In the genomic region with DNA sequence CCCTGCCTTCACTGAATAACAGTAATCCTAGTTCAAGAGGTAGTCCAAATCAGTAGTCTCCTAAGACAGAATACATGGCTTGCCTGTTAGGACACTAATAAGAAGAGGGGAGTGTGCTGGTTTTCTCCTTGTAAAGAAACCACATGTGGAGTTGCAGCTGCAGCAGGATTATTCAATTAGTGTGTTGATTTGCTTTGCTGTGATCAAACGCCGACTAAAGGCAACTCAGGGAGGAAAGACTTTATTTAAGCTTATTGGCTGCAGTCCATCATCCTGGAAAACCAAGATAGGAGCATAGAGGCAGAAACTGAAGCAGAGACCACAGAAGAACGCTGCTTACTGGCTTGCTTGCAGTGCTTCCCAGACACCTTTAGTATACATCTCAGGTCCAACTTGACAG, we compare ENCODE assay signal across 29 mouse cellular contexts. TPM values are rescaled to one million over a fixed set of nuclear protein-coding genes. Genes with fewer than 3 reads are reported as not detected.
A peak's percentile ranks its signal among the peaks of the same experiment; 100 is the strongest.
DNase-seq lines count a peak whose midpoint lies in the region; ATAC-seq and TF ChIP-seq lines count a peak whose summit lies in the region.
"Had no signal": no experiment of that assay in that cellular context is flagged by ENCODE, and none has a peak within 500 bp of the region (broad histone marks: within the 10 kb centered on the region; RNA-seq: fewer than 3 reads in every experiment).

No protein-coding gene starts in this region.

- H3K27me3 ChIP-seq in hindbrain, postnatal 0 days (ENCODE audit: insufficient read depth, low read length) = no peaks in the 10 kb centered on the region
- H3K27me3 ChIP-seq in hindbrain, embryonic 14.5 days (ENCODE audit: control insufficient read depth, insufficient read depth, low read length) = no peaks in the 10 kb centered on the region
- H3K27me3 ChIP-seq in limb, embryonic 11.5 days (ENCODE audit: control insufficient read depth, insufficient read depth, low read length) = no peaks in the 10 kb centered on the region
- H3K27me3 ChIP-seq: forebrain, embryonic 15.5 days; heart, embryonic 13.5 days; intestine, embryonic 15.5 days; limb, embryonic 12.5 days; megakaryocyte, embryonic 14.5 days; neural tube, embryonic 13.5 days had no signal

- no peak for TF ChIP-seq CTCF in hindbrain, postnatal 0 days (IDR thresholded peaks at IDR 0.05; ENCODE audit: low read depth)
- TF ChIP-seq CTCF in layer of hippocampus, adult 2 months (conservative IDR thresholded peaks at IDR 0.05) = no peak

- no peaks in the 10 kb centered on the region for H3K36me3 ChIP-seq in hindbrain, postnatal 0 days (ENCODE audit: insufficient read depth, low read length)
- no peaks in the 10 kb centered on the region for H3K36me3 ChIP-seq in hindbrain, embryonic 14.5 days (replicated peaks; ENCODE audit: control insufficient read depth, insufficient read depth)
- H3K36me3 ChIP-seq in limb, embryonic 11.5 days (ENCODE audit: control insufficient read depth, insufficient read depth, low read length) = no peaks in the 10 kb centered on the region
- H3K36me3 ChIP-seq: forebrain, embryonic 15.5 days; heart, embryonic 13.5 days; intestine, embryonic 15.5 days; limb, embryonic 12.5 days; neural tube, embryonic 13.5 days had no signal

- ATAC-seq in hindbrain, postnatal 0 days = no peak
- no peak for ATAC-seq in hindbrain, embryonic 14.5 days (ENCODE audit: low FRiP score)
- no peak for ATAC-seq in limb, embryonic 11.5 days (ENCODE audit: insufficient number of reproducible peaks, low FRiP score, low TSS enrichment, low read depth)
- ATAC-seq: CD4-positive, CD25-positive, alpha-beta regulatory T cell, adult 4 months; forebrain, embryonic 15.5 days; hindbrain, embryonic 16.5 days; intestine, embryonic 15.5 days; lung, postnatal 0 days had no signal

- no peak overlapping the region for H3K4me3 ChIP-seq in hindbrain, postnatal 0 days (ENCODE audit: low read length)
- no peak overlapping the region for H3K4me3 ChIP-seq in hindbrain, embryonic 14.5 days (replicated peaks; ENCODE audit: low read length)
- H3K4me3 ChIP-seq in limb, embryonic 11.5 days (ENCODE audit: low read depth, low read length) = no peak overlapping the region
- no peak overlapping the region for H3K4me3 ChIP-seq in layer of hippocampus, adult 2 months
- H3K4me3 ChIP-seq: forebrain, embryonic 15.5 days; heart, embryonic 13.5 days; intestine, embryonic 15.5 days; limb, embryonic 12.5 days; megakaryocyte, embryonic 14.5 days; neural tube, embryonic 13.5 days had no signal

- no peak overlapping the region for H3K4me2 ChIP-seq in hindbrain, postnatal 0 days (ENCODE audit: low read depth, low read length)
- no peak overlapping the region for H3K4me2 ChIP-seq in hindbrain, embryonic 14.5 days (replicated peaks)
- H3K4me2 ChIP-seq in limb, embryonic 11.5 days (ENCODE audit: low read depth, severe bottlenecking) = no peak overlapping the region
- H3K4me2 ChIP-seq: forebrain, embryonic 15.5 days; heart, embryonic 13.5 days; intestine, embryonic 15.5 days; limb, embryonic 12.5 days; liver, embryonic 11.5 days; neural tube, embryonic 13.5 days had no signal

- H3K4me1 ChIP-seq in hindbrain, postnatal 0 days (ENCODE audit: insufficient read depth, low read length) = no peaks in the 10 kb centered on the region
- H3K4me1 ChIP-seq in hindbrain, embryonic 14.5 days (replicated peaks; ENCODE audit: control insufficient read depth, insufficient read depth, low read length) = no peaks in the 10 kb centered on the region
- H3K4me1 ChIP-seq in limb, embryonic 11.5 days (ENCODE audit: control insufficient read depth, insufficient read depth, low read length) = no peaks in the 10 kb centered on the region
- H3K4me1 ChIP-seq: forebrain, embryonic 15.5 days; heart, embryonic 13.5 days; intestine, embryonic 15.5 days; megakaryocyte, embryonic 14.5 days; neural tube, embryonic 13.5 days had no signal

- H3K9ac ChIP-seq in hindbrain, postnatal 0 days (replicated peaks; ENCODE audit: low read length) = no peak overlapping the region
- H3K9ac ChIP-seq in hindbrain, embryonic 14.5 days = no peak overlapping the region
- H3K9ac ChIP-seq in limb, embryonic 11.5 days (ENCODE audit: low read length) = no peak overlapping the region
- H3K9ac ChIP-seq: forebrain, embryonic 15.5 days; heart, embryonic 13.5 days; intestine, embryonic 15.5 days; limb, embryonic 12.5 days; neural tube, embryonic 13.5 days had no signal

- DNase-seq in hindbrain, postnatal 0 days (ENCODE audit: low spot score) = peak; percentile 11
- DNase-seq in hindbrain, embryonic 14.5 days (ENCODE audit: low spot score) = no peak
- DNase-seq in MN1 (ENCODE audit: low spot score) = peak; percentile 7
- peak; percentile 12 for DNase-seq in embryo, embryonic 10.5 days (ENCODE audit: low spot score)
- peak; percentile 55 for DNase-seq in limb, embryonic 11.5 days (ENCODE audit: low spot score)
- DNase-seq in layer of hippocampus, adult 2 months (ENCODE audit: low spot score in 2 of 2) = no peak
- DNase-seq in right cerebral cortex, postnatal 14 days = no peak
- DNase-seq: adrenal gland, postnatal 25 days; cerebellum, adult 2 months; cerebellum, postnatal 14 days; gastrocnemius, postnatal 10 days; heart, postnatal 10 days; kidney, adult 2 months; kidney, postnatal 4 days; lung, postnatal 4 days; thymus, adult 2 months; thymus, postnatal 4 days had no signal

- no peaks in the 10 kb centered on the region for H3K9me3 ChIP-seq in hindbrain, postnatal 0 days (ENCODE audit: low read length)
- no peaks in the 10 kb centered on the region for H3K9me3 ChIP-seq in hindbrain, embryonic 14.5 days (ENCODE audit: control insufficient read depth, low read length)
- no peaks in the 10 kb centered on the region for H3K9me3 ChIP-seq in limb, embryonic 11.5 days (ENCODE audit: control insufficient read depth, low read length)
- H3K9me3 ChIP-seq: forebrain, embryonic 15.5 days; heart, embryonic 13.5 days; intestine, embryonic 15.5 days; limb, embryonic 12.5 days; megakaryocyte, embryonic 14.5 days; neural tube, embryonic 13.5 days had no signal

- no peak overlapping the region for H3K27ac ChIP-seq in hindbrain, postnatal 0 days
- H3K27ac ChIP-seq in hindbrain, embryonic 14.5 days = no peak overlapping the region
- H3K27ac ChIP-seq in limb, embryonic 11.5 days (replicated peaks; ENCODE audit: low read depth, low read length) = no peak overlapping the region
- H3K27ac ChIP-seq in layer of hippocampus, adult 2 months = no peak overlapping the region
- H3K27ac ChIP-seq: forebrain, embryonic 15.5 days; heart, embryonic 13.5 days; intestine, embryonic 15.5 days; limb, embryonic 12.5 days; neural tube, embryonic 13.5 days had no signal

- WGBS in hindbrain, postnatal 0 days = 35% methylated on average over 3 of the region's 3 CpGs
- 59% methylated on average over 3 of the region's 3 CpGs for whole genome bisulfite sequencing in hindbrain, embryonic 14.5 days
- whole genome bisulfite sequencing in limb, embryonic 11.5 days = 13% methylated on average over 3 of the region's 3 CpGs

RNA-seq across cellular contexts. Expression of gene Tac1, which starts 57.9 kb away (rescaled TPM):
- total RNA-seq in hindbrain, postnatal 0 days (2014; rRNA removed) = 45.0 and 56.4 TPM in 2 replicates
- 166 and 183 TPM in 2 replicates for polyA plus RNA-seq in hindbrain, postnatal 0 days (2015; fragmentation: Nextera tagmentation; extraction: Ambion mirVana)
- polyA plus RNA-seq in hindbrain, embryonic 14.5 days (2014; fragmentation: Nextera tagmentation; extraction: Ambion mirVana) = 161 and 168 TPM in 2 replicates
- polyA plus RNA-seq in limb, embryonic 11.5 days (2014; fragmentation: Nextera tagmentation; extraction: Ambion mirVana) = 6.8 and 9.6 TPM in 2 replicates
- total RNA-seq in layer of hippocampus, adult 2 months (2021) = 1 to 10 TPM; 5.9 to 8.3 TPM
- total RNA-seq: adrenal gland, adult 18-20 months; adrenal gland, postnatal 25 days; heart, postnatal 10 days; hematopoietic stem cell, adult 5-6 weeks had no signal
- polyA plus RNA-seq: CD4-positive, CD25-positive, alpha-beta regulatory T cell, adult 4 months; kidney, adult 2 months had no signal

Comparison
In these comparisons a context has a peak if more than half of its experiments do, and no peak if none do; other contexts are left out.
1. DNase-seq: peak in hindbrain, postnatal 0 days (single experiment), MN1 (single experiment), embryo, embryonic 10.5 days (single experiment) and limb, embryonic 11.5 days (single experiment); none in hindbrain, embryonic 14.5 days (single experiment), layer of hippocampus, adult 2 months (0 of 2) and right cerebral cortex, postnatal 14 days (single experiment).
2. RNA of gene Tac1, which starts 57.9 kb away (polyA plus RNA-seq): 166 to 183 TPM in hindbrain, postnatal 0 days and 161 to 168 TPM in hindbrain, embryonic 14.5 days; 6.8 to 9.6 TPM in limb, embryonic 11.5 days; every median in the first group is over 10 times any median in the second.